Mouse (Mus musculus) heart, embryonic 11.5 days (tissue): ENCODE data around the gene Madcam1. TPM values are rescaled to one million over a fixed set of nuclear protein-coding genes. Genes with fewer than 3 reads are reported as not detected.

Experiments used
- ATAC-seq: fragments of 200-750 bp; cut with Nextera tagmentation; replicated peaks from 2 replicates; pipeline ENCODE4 v1.8.0; 2017; ENCODE audit warnings: moderate library complexity; ENCODE audit not compliant: insufficient number of reproducible peaks, low FRiP score, low TSS enrichment
- H3K27ac ChIP-seq: fragments of 300-500 bp; sonication (generic); 2 replicates; pipeline ENCODE4 v1.5.1; 2014; ENCODE audit warnings: mild to moderate bottlenecking, low read depth, low read length
- H3K27me3 ChIP-seq: fragments of 300-500 bp; sonication (generic); 2 replicates; pipeline ENCODE4 v1.6.1; 2014; ENCODE audit warnings: mild to moderate bottlenecking, low read length, mixed read lengths; ENCODE audit not compliant: control insufficient read depth, insufficient read depth
- H3K36me3 ChIP-seq: fragments of 300-500 bp; sonication (generic); 2 replicates; pipeline ENCODE4 v1.6.1; 2014; ENCODE audit warnings: mild to moderate bottlenecking, low read length, moderate library complexity, mixed read lengths; ENCODE audit not compliant: control insufficient read depth, insufficient read depth
- H3K4me1 ChIP-seq: fragments of 300-500 bp; sonication (generic); 2 replicates; pipeline ENCODE4 v1.6.1; 2014; ENCODE audit warnings: low read length; ENCODE audit not compliant: control insufficient read depth, insufficient read depth
- H3K4me2 ChIP-seq: fragments of 300-500 bp; sonication (generic); 2 replicates; pipeline ENCODE4 v1.6.1; 2014; ENCODE audit warnings: mild to moderate bottlenecking, moderate library complexity
- H3K4me3 ChIP-seq: fragments of 300-500 bp; sonication (generic); 2 replicates; pipeline ENCODE4 v1.5.1; 2014; ENCODE audit warnings: low read depth, low read length
- H3K9ac ChIP-seq: fragments of 300-500 bp; sonication (generic); 2 replicates; pipeline ENCODE4 v1.6.1; 2014; ENCODE audit warnings: mild to moderate bottlenecking, low read depth, low read length, moderate library complexity
- H3K9me3 ChIP-seq: fragments of 300-500 bp; sonication (generic); replicated peaks from 2 replicates; pipeline ENCODE4 v1.6.1; 2016; ENCODE audit warnings: low read length; ENCODE audit not compliant: control insufficient read depth
- WGBS: fragments of 180-500 bp; shearing (Covaris S2); extraction: QIAGEN DNeasy Blood & Tissue Kit; methylation state at CpG from one replicate; pipeline ENCODE4 v1.1.7; 2014; ENCODE audit not compliant: insufficient replicate concordance; 5-methylcytosine and 5-hydroxymethylcytosine counted together
- polyA plus RNA-seq: library from polyadenylated mRNA; unstranded; fragments of >200 nt; fragmentation: Nextera tagmentation; extraction: Ambion mirVana; gene quantifications from 2 replicates; pipeline ENCODE4 v1.2.1, GENCODE M21; 2014

Gene Madcam1
- polyA plus RNA-seq, 1 experiment from 2014 or later: 1.5 TPM

DNA sequence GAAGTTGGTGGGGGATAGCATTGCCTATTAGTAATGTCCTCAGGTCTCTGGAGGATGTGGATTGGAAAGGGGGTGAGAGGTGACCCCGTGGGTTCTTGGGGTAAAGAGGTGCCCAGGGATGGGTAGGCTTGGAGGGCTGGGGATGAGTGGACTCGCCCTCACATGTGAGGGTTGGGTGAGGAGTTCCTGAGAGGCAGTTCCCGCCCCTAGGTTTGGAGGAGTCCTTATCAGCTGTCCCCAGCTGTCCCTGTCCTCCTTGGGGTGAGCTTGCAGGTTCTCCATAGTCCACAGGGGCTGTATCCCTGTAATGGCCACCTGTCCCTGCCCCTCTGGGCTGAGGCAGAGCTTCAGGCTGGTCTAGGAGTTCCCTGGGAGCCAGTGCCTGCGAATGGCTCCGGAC, 41.6 kb downstream of the Madcam1 start:
- WGBS: 50% methylated on average over 5 of the region's 5 CpGs
- peak; percentile 60; the same call in 1 of the 2 replicates for ATAC-seq
- Histone ChIP-seq H3K9me3 (no peaks in the 10 kb centered on the region), H3K36me3 (peaks cover 18% of the 10 kb centered on the region), H3K27ac (peak overlapping the region; percentile 93), H3K4me3 (peak overlapping the region; percentile 91), H3K4me1 (peaks cover 61% of the 10 kb centered on the region), H3K27me3 (no peaks in the 10 kb centered on the region), H3K4me2 (peak overlapping the region; percentile 79), H3K9ac (peak overlapping the region; percentile 99)

DNA sequence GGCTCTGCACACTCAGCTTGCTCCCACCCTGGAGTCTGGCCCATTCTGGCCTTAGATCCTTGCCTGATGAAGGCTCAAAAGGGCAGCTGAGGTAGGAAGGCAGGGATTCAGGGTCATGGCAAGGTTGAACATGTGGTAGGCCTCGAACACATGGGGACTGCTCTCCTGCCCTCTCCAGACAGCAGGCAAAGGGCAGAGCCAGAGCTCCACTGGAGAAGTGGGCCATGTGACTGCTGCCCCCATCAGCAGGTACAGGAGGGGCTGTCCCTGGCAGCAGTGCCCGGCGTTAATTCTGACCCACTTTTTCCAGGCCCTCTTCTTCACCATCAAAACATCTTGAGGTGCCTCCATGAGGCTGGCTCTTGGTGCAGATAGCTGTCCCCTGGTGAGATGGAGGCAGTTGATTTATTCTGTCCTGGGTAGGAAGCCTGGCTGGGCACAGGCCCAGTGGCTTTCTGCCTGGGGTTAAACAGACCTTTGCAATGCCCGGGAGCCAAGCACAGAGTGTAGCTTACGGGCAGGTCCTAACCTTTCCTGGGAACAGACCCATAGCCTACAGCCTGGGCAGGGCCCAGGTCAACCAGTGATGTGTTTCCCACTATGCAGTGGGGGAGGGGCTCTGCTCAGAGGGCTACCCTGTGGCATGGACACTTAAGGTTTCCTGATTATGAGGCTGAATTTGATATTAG, 42.2 kb downstream of the Madcam1 start:
- H3K4me3 ChIP-seq: peak overlapping the region; percentile 91
- H3K27me3 ChIP-seq: no peaks in the 10 kb centered on the region
- peak overlapping the region; percentile 74 for H3K27ac ChIP-seq
- H3K36me3 ChIP-seq: peaks cover 24% of the 10 kb centered on the region
- H3K4me1 ChIP-seq: peaks cover 55% of the 10 kb centered on the region
- WGBS: 65% methylated on average over 5 of the region's 5 CpGs
- ATAC-seq: no peak
- H3K9ac ChIP-seq: peak overlapping the region; percentile 99
- H3K4me2 ChIP-seq: peak overlapping the region; percentile 79
- H3K9me3 ChIP-seq: no peaks in the 10 kb centered on the region

DNA sequence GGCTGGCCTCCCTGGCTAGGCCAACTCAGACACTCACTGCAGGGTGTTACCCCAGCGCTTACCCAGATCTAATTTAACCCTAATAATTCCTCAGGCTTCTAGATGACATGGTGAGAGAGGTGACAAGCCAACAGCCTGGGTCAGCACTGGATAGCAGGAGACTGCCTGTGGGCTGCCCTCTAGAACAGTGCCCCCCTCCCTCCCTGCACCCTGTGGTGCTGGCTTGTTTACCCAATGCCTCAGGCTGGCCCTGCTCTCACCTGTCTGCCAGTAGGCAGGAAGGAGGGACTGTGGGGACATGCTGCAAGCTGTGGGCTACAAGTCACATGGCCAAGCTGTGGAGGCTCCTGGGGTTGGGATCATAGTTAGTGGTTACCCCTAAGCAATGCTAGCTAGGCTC, 42.8 kb downstream of the Madcam1 start:
- peaks cover 29% of the 10 kb centered on the region for H3K36me3 ChIP-seq
- H3K27ac ChIP-seq: peak overlapping the region; percentile 7; the same call in 1 of the 2 replicates
- peak overlapping the region; percentile 79 for H3K4me2 ChIP-seq
- peaks cover 54% of the 10 kb centered on the region for H3K4me1 ChIP-seq
- WGBS: 63% methylated on average over 1 of the region's 1 CpGs
- H3K9me3 ChIP-seq: no peaks in the 10 kb centered on the region
- H3K4me3 ChIP-seq: peak overlapping the region; percentile 91; the same call in 1 of the 2 replicates
- no peak for ATAC-seq
- H3K9ac ChIP-seq: no peak overlapping the region
- no peaks in the 10 kb centered on the region for H3K27me3 ChIP-seq

GRCm38 (mm10) chr10:79707759-79708158, 43.4 kb downstream of the Madcam1 start:
- WGBS: 50% methylated on average over 4 of the region's 4 CpGs
- peaks cover 57% of the 10 kb centered on the region for H3K4me1 ChIP-seq
- no peak for ATAC-seq
- H3K4me2 ChIP-seq: peak overlapping the region; percentile 79
- no peak overlapping the region for H3K27ac ChIP-seq
- no peaks in the 10 kb centered on the region for H3K27me3 ChIP-seq
- peaks cover 29% of the 10 kb centered on the region for H3K36me3 ChIP-seq
- no peak overlapping the region for H3K4me3 ChIP-seq
- H3K9ac ChIP-seq: 0 out of 2 replicates have a peak overlapping the region, but pooled peaks have one; percentile 3
- H3K9me3 ChIP-seq: no peaks in the 10 kb centered on the region

DNA sequence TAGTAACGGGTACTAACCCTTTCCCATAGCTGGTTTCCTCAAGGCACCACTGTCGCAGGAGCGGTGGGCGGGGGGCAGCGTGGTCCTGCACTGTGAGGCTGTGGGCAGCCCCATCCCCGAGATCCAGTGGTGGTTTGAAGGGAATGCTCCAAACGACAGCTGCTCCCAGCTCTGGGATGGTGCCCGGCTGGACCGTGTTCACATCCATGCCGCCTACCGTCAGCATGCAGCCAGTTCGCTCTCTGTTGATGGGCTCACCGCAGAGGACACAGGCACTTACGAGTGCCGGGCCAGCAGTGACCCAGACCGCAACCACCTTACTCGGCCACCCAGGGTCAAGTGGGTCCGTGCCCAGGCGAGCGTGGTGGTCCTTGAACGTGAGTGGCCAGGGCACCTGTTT, 44.3 kb downstream of the Madcam1 start:
- peaks cover 57% of the 10 kb centered on the region for H3K4me1 ChIP-seq
- 81% methylated on average over 21 of the region's 21 CpGs for WGBS
- no peak for ATAC-seq
- H3K9me3 ChIP-seq: no peaks in the 10 kb centered on the region
- H3K36me3 ChIP-seq: peaks cover 29% of the 10 kb centered on the region
- peak overlapping the region; percentile 14; the same call in 1 of the 2 replicates for H3K4me3 ChIP-seq
- H3K4me2 ChIP-seq: peak overlapping the region; percentile 50
- H3K9ac ChIP-seq: 0 out of 2 replicates have a peak overlapping the region, but pooled peaks have one; percentile 39
- H3K27ac ChIP-seq: peak overlapping the region; percentile 66
- no peaks in the 10 kb centered on the region for H3K27me3 ChIP-seq

- Histone ChIP-seq H3K27me3 (0 out of 2 replicates have a peak, but pooled peaks cover 3% of the 10 kb centered on the region), H3K9ac (0 out of 2 replicates have a peak overlapping the region, but pooled peaks have one; percentile 39), H3K4me3 (peak overlapping the region; percentile 14), H3K9me3 (no peaks in the 10 kb centered on the region), H3K27ac (peak overlapping the region; percentile 66), H3K4me2 (peak overlapping the region; percentile 50), H3K4me1 (peaks cover 57% of the 10 kb centered on the region), H3K36me3 (peaks cover 29% of the 10 kb centered on the region)
- 14% methylated on average over 7 of the region's 7 CpGs for WGBS
- ATAC-seq: no peak
Observed at GRCm38 (mm10) chr10:79709307-79709706, 44.9 kb downstream of the Madcam1 start.

DNA sequence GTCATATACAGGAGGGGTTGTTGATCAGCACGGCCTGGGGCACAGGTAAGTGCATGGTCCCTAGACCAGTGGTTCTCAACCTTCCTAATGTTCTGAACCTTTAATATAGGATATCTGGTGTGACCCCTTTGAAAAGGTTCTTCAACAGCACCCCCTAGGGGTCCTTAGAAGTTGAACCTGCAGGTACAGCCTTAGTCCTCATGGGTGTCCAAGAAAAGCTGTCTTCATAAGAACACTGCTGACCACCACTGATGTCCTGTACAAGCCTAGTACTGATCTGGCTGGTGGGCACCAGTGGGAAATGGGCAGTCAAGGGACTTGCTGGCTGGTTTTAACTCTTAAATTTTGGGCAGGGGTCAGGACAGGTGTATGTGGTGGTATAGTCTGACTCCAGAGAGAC, 47.7 kb downstream of the Madcam1 start:
- no peak overlapping the region for H3K4me2 ChIP-seq
- no peak; the same call in 1 of the 2 replicates for ATAC-seq
- 83% methylated on average over 1 of the region's 1 CpGs for WGBS
- peaks cover 43% of the 10 kb centered on the region for H3K4me1 ChIP-seq
- H3K27ac ChIP-seq: no peak overlapping the region
- H3K9ac ChIP-seq: no peak overlapping the region
- peaks cover 28% of the 10 kb centered on the region for H3K27me3 ChIP-seq
- H3K4me3 ChIP-seq: no peak overlapping the region
- no peaks in the 10 kb centered on the region for H3K9me3 ChIP-seq
- H3K36me3 ChIP-seq: peaks cover 26% of the 10 kb centered on the region

DNA sequence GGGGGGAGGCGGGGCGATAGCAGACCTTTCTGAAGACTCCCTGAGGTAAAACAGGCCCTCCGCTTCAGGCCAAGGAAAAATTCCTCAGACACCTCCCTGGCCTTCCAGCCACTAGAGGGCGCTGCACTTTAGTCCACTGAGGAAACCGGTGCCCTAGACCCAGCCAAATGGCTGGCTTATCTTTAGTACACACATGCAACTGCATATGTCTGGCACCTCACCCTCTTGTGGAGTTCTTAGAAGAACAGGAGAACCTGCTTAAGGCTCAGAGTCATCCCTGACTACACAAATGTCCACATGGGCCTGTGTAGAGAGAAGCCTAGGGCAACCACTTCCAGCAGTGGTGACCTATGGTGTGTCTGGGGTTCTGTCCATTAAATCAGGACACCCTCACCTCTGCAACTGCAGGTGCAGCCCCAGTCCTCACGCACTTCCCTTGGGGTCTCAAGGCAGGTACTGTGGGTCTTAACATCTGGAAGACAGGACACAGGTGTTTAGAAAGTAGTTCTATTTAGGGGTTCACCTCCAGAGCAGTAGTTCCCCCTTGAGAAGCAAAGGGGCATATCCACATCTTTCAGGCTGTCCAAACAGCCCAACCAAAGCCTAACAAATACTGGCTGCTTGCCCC, 48.3 kb downstream of the Madcam1 start:
- H3K9ac ChIP-seq: no peak overlapping the region
- H3K4me2 ChIP-seq: no peak overlapping the region
- peaks cover 26% of the 10 kb centered on the region for H3K36me3 ChIP-seq
- peak; percentile 21; the same call in 1 of the 2 replicates for ATAC-seq
- H3K27me3 ChIP-seq: peaks cover 34% of the 10 kb centered on the region
- H3K4me3 ChIP-seq: no peak overlapping the region; the same call in 1 of the 2 replicates
- H3K4me1 ChIP-seq: peaks cover 41% of the 10 kb centered on the region
- 16% methylated on average over 4 of the region's 6 CpGs for WGBS
- H3K27ac ChIP-seq: no peak overlapping the region
- H3K9me3 ChIP-seq: no peaks in the 10 kb centered on the region
